Mouse (Mus musculus): ENCODE measurements around the gene Tekt5. TPM values are rescaled to one million over a fixed set of nuclear protein-coding genes. Genes with fewer than 3 reads are reported as not detected.
A peak's percentile ranks its signal among the peaks of the same experiment; 100 is the strongest.

Tekt5 gene
- polyA plus RNA-seq (2015; fragmentation: Nextera tagmentation; extraction: Ambion mirVana): 20.7 and 27.5 TPM in 2 replicates

GRCm38 (mm10) chr16:10394699-10395540 lies at the start of gene Tekt5:
Gene Tekt5, minus strand, starts transcription at chr16:10395490.
- H3K9ac ChIP-seq (ENCODE audit: low read depth, low read length): peak within 1 kb of the TSS; percentile 67
- peak within 1 kb of the TSS; percentile 46 for H3K4me3 ChIP-seq (ENCODE audit: low read length)
- ATAC-seq: peak; percentile 84
- no peaks in the 10 kb centered on the region for H3K36me3 ChIP-seq (ENCODE audit: control insufficient read depth, insufficient read depth, low read length)
- 8% methylated on average over 37 of the region's 37 CpGs for WGBS
- peaks cover 8% of the 10 kb centered on the region for H3K4me1 ChIP-seq (ENCODE audit: control insufficient read depth, insufficient read depth, low read depth, low read length)
- H3K4me2 ChIP-seq (ENCODE audit: low read length): peak within 1 kb of the TSS; percentile 64
- no peaks in the 10 kb centered on the region for H3K9me3 ChIP-seq (ENCODE audit: control insufficient read depth, low read length)
- H3K27ac ChIP-seq (ENCODE audit: low read depth, low read length): peak within 1 kb of the TSS; percentile 45; the same call in 1 of the 2 replicates
- peaks cover 3% of the 10 kb centered on the region; the same call in 1 of the 2 replicates for H3K27me3 ChIP-seq (replicated peaks; ENCODE audit: control insufficient read depth, insufficient read depth, low read length)

GRCm38 (mm10) chr16:10443723-10444122 lies 48.4 kb upstream of the Tekt5 start:
- Histone ChIP-seq H3K9ac (ENCODE audit: low read depth, low read length) (no peak overlapping the region), H3K9me3 (ENCODE audit: control insufficient read depth, low read length) (no peaks in the 10 kb centered on the region), H3K36me3 (ENCODE audit: control insufficient read depth, insufficient read depth, low read length) (no peaks in the 10 kb centered on the region), H3K27ac (ENCODE audit: low read depth, low read length) (no peak overlapping the region), H3K4me3 (ENCODE audit: low read length) (no peak overlapping the region), H3K27me3 (replicated peaks; ENCODE audit: control insufficient read depth, insufficient read depth, low read length) (no peaks in the 10 kb centered on the region), H3K4me2 (ENCODE audit: low read length) (no peak overlapping the region), H3K4me1 (ENCODE audit: control insufficient read depth, insufficient read depth, low read depth, low read length) (peaks cover 28% of the 10 kb centered on the region)
- ATAC-seq: no peak

- Histone ChIP-seq H3K4me1 (ENCODE audit: control insufficient read depth, insufficient read depth, low read depth, low read length) (peaks cover 23% of the 10 kb centered on the region), H3K4me3 (ENCODE audit: low read length) (no peak overlapping the region), H3K36me3 (ENCODE audit: control insufficient read depth, insufficient read depth, low read length) (peaks cover 5% of the 10 kb centered on the region; the same call in 1 of the 2 replicates), H3K9ac (ENCODE audit: low read depth, low read length) (no peak overlapping the region), H3K9me3 (ENCODE audit: control insufficient read depth, low read length) (no peaks in the 10 kb centered on the region), H3K27me3 (replicated peaks; ENCODE audit: control insufficient read depth, insufficient read depth, low read length) (no peaks in the 10 kb centered on the region), H3K4me2 (ENCODE audit: low read length) (no peak overlapping the region), H3K27ac (ENCODE audit: low read depth, low read length) (no peak overlapping the region)
- WGBS: 99% methylated on average over 4 of the region's 4 CpGs
- no peak for ATAC-seq
Measured at GRCm38 (mm10) chr16:10441761-10442160, 46.5 kb upstream of the Tekt5 start.

GRCm38 (mm10) chr16:10441328-10441727 lies 46.0 kb upstream of the Tekt5 start:
- WGBS: 86% methylated on average over 6 of the region's 6 CpGs

GRCm38 (mm10) chr16:10438055-10438454 lies 42.8 kb upstream of the Tekt5 start:
- Histone ChIP-seq H3K27me3 (replicated peaks; ENCODE audit: control insufficient read depth, insufficient read depth, low read length) (no peaks in the 10 kb centered on the region), H3K27ac (ENCODE audit: low read depth, low read length) (no peak overlapping the region), H3K36me3 (ENCODE audit: control insufficient read depth, insufficient read depth, low read length) (peaks cover 5% of the 10 kb centered on the region; the same call in 1 of the 2 replicates), H3K4me1 (ENCODE audit: control insufficient read depth, insufficient read depth, low read depth, low read length) (peaks cover 5% of the 10 kb centered on the region; the same call in 1 of the 2 replicates), H3K4me3 (ENCODE audit: low read length) (no peak overlapping the region), H3K9ac (ENCODE audit: low read depth, low read length) (no peak overlapping the region), H3K9me3 (ENCODE audit: control insufficient read depth, low read length) (no peaks in the 10 kb centered on the region), H3K4me2 (ENCODE audit: low read length) (no peak overlapping the region)
- WGBS: 73% methylated on average over 5 of the region's 5 CpGs
- no peak for ATAC-seq

More at GRCm38 (mm10) chr16:10441328-10441727, 46.0 kb upstream of the Tekt5 start:
- no peak overlapping the region for H3K4me2 ChIP-seq (ENCODE audit: low read length)
- no peak for ATAC-seq
- peaks cover 5% of the 10 kb centered on the region; the same call in 1 of the 2 replicates for H3K36me3 ChIP-seq (ENCODE audit: control insufficient read depth, insufficient read depth, low read length)
- H3K9ac ChIP-seq (ENCODE audit: low read depth, low read length): no peak overlapping the region
- H3K4me1 ChIP-seq (ENCODE audit: control insufficient read depth, insufficient read depth, low read depth, low read length): peaks cover 23% of the 10 kb centered on the region
- H3K27ac ChIP-seq (ENCODE audit: low read depth, low read length): no peak overlapping the region
- H3K27me3 ChIP-seq (replicated peaks; ENCODE audit: control insufficient read depth, insufficient read depth, low read length): no peaks in the 10 kb centered on the region
- H3K4me3 ChIP-seq (ENCODE audit: low read length): no peak overlapping the region
- no peaks in the 10 kb centered on the region for H3K9me3 ChIP-seq (ENCODE audit: control insufficient read depth, low read length)

GRCm38 (mm10) chr16:10436166-10436565 lies 40.9 kb upstream of the Tekt5 start:
- Histone ChIP-seq H3K4me1 (ENCODE audit: control insufficient read depth, insufficient read depth, low read depth, low read length) (no peaks in the 10 kb centered on the region), H3K27me3 (replicated peaks; ENCODE audit: control insufficient read depth, insufficient read depth, low read length) (no peaks in the 10 kb centered on the region), H3K9me3 (ENCODE audit: control insufficient read depth, low read length) (no peaks in the 10 kb centered on the region), H3K36me3 (ENCODE audit: control insufficient read depth, insufficient read depth, low read length) (peaks cover 5% of the 10 kb centered on the region; the same call in 1 of the 2 replicates), H3K4me3 (ENCODE audit: low read length) (no peak overlapping the region), H3K27ac (ENCODE audit: low read depth, low read length) (no peak overlapping the region), H3K9ac (ENCODE audit: low read depth, low read length) (no peak overlapping the region), H3K4me2 (ENCODE audit: low read length) (no peak overlapping the region)
- 84% methylated on average over 6 of the region's 6 CpGs for WGBS
- no peak for ATAC-seq

- H3K4me3 ChIP-seq (ENCODE audit: low read length): no peak overlapping the region
- H3K4me2 ChIP-seq (ENCODE audit: low read length): no peak overlapping the region
- peaks cover 2% of the 10 kb centered on the region; the same call in 1 of the 2 replicates for H3K36me3 ChIP-seq (ENCODE audit: control insufficient read depth, insufficient read depth, low read length)
- no peaks in the 10 kb centered on the region for H3K4me1 ChIP-seq (ENCODE audit: control insufficient read depth, insufficient read depth, low read depth, low read length)
- 88% methylated on average over 5 of the region's 5 CpGs for WGBS
- H3K27ac ChIP-seq (ENCODE audit: low read depth, low read length): no peak overlapping the region
- no peak overlapping the region for H3K9ac ChIP-seq (ENCODE audit: low read depth, low read length)
- ATAC-seq: no peak
- H3K27me3 ChIP-seq (replicated peaks; ENCODE audit: control insufficient read depth, insufficient read depth, low read length): no peaks in the 10 kb centered on the region
- no peaks in the 10 kb centered on the region for H3K9me3 ChIP-seq (ENCODE audit: control insufficient read depth, low read length)
Measured at GRCm38 (mm10) chr16:10433344-10433743, 38.1 kb upstream of the Tekt5 start.

- no peak overlapping the region for H3K4me3 ChIP-seq (ENCODE audit: low read length)
- WGBS: 88% methylated on average over 4 of the region's 4 CpGs
Measured at GRCm38 (mm10) chr16:10432387-10432786, 37.1 kb upstream of the Tekt5 start.

GRCm38 (mm10) chr16:10431911-10432310 lies 36.6 kb upstream of the Tekt5 start:
- Histone ChIP-seq H3K4me3 (ENCODE audit: low read length) (no peak overlapping the region), H3K4me2 (ENCODE audit: low read length) (no peak overlapping the region), H3K27me3 (replicated peaks; ENCODE audit: control insufficient read depth, insufficient read depth, low read length) (no peaks in the 10 kb centered on the region), H3K36me3 (ENCODE audit: control insufficient read depth, insufficient read depth, low read length) (no peaks in the 10 kb centered on the region), H3K9me3 (ENCODE audit: control insufficient read depth, low read length) (no peaks in the 10 kb centered on the region), H3K27ac (ENCODE audit: low read depth, low read length) (no peak overlapping the region), H3K9ac (ENCODE audit: low read depth, low read length) (no peak overlapping the region), H3K4me1 (ENCODE audit: control insufficient read depth, insufficient read depth, low read depth, low read length) (no peaks in the 10 kb centered on the region)
- 85% methylated on average over 1 of the region's 1 CpGs for WGBS
- no peak for ATAC-seq

More at GRCm38 (mm10) chr16:10432387-10432786, 37.1 kb upstream of the Tekt5 start:
- Histone ChIP-seq H3K36me3 (ENCODE audit: control insufficient read depth, insufficient read depth, low read length) (no peaks in the 10 kb centered on the region), H3K9me3 (ENCODE audit: control insufficient read depth, low read length) (no peaks in the 10 kb centered on the region), H3K9ac (ENCODE audit: low read depth, low read length) (no peak overlapping the region), H3K4me2 (ENCODE audit: low read length) (no peak overlapping the region), H3K27ac (ENCODE audit: low read depth, low read length) (no peak overlapping the region), H3K4me1 (ENCODE audit: control insufficient read depth, insufficient read depth, low read depth, low read length) (no peaks in the 10 kb centered on the region), H3K27me3 (replicated peaks; ENCODE audit: control insufficient read depth, insufficient read depth, low read length) (no peaks in the 10 kb centered on the region)
- ATAC-seq: no peak

Data from hindbrain, embryonic 16.5 days (tissue).